Mouse (Mus musculus): ENCODE results near the gene Pdp2.
"Not testable (repeated sequence)": the region's sequence is repeated elsewhere in the genome, so short reads cannot be mapped to it uniquely, and the experiment has no call there.

Gene Pdp2

DNA sequence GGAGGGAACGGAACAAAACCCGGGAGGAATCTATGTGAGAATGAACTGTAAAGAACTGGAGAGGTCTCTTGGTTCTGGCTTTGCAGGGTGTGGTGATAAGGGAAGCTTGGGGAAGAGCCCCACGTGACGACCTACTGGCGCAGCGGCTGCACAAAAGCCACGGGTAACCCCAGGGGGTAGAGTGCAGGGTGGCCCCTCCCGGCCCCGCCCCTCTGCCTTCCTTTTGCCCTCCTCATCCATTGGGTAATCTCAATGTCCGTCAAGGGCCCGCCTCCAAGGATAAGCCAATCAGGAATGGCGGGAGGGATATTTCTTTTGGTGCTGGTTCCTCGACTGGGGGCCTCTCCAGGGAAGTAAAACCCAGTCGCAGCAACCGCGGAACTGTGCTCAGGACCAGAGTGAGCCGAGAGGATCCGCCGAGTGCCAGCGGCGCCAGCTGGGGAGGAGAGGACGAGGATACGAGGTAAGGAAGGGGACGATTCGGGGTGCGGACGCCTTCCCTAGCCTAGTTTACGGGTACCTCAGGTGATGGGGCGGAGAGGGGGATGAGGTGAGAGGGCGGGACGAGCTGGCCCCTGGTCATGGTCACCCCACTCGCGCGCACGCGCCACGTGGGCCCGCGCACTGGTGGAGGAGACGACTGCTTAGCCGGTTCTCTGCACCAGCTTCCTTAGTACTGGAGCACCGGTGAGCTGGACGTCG is at the start of gene Pdp2:
TSS of gene Pdp2 (plus strand) at position 319 of the 702 bp plus-strand sequence.
- peak; percentile 93 for DNase-seq

DNA sequence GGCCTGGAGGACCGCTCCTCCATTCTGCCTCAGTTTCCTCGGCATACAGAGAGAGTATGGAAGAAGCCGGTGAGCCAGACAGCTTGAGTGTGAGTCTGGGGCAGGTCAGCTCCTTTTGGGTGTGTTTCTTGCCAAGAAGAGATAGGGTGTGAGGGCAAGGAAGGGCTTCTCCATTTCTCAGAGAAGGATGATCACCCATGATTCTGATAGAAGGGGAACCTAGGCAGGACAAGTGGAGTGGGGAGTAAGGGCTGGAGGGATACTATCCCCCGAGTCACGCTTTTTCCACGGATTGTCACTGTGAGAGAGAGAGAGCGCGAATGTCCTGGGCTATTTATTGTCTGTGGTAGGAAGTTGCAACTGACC is 49.8 kb upstream of the Pdp2 start:
- no peak for DNase-seq

DNA sequence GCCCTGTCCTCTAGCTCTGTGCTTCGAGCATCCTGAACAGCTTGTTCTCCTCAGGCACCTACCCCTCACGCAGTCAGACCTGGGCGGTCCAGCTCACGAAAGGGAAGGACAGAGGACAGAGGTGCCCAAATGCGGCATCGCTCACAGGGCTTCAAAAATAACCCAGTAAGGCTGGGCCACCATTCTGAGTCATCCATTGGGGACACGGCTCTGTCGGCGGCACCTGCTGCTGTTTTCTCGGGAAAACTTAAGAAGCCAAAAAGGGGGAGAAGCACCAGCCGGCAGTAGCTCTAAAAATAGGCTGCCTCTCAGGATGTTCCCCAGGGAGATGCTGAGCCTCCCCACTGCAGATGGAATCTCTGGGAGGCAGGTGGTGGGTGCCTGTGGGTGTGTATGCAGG is 49.1 kb upstream of the Pdp2 start:
- DNase-seq, result no peak

DNA sequence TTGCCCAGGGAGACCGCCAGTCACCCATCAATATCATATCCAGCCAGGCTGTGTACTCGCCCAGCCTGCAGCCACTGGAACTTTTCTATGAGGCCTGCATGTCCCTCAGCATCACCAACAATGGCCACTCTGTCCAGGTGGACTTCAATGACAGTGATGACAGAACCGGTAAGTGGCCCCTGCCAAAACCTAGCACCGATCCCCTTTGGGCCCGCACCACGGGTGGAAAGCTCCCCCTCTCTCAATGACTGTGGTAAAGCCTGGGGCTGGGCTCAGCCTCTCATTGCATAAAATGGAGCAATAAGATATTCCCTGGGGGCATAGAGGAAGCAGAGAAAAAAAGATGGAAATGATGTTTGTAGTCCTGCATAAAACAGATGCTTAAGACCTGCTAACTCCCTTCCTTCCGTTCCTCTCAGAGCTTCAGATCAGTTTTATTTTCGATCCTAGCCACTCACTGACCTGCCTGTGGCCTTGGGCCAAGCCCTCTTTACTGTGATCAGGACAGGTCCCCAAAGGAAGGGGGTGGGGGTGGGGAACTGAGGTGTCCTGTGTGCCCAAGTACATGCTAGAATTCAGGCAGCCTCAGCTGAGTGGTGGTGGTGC is 47.7 kb upstream of the Pdp2 start:
- no peak for DNase-seq

DNA sequence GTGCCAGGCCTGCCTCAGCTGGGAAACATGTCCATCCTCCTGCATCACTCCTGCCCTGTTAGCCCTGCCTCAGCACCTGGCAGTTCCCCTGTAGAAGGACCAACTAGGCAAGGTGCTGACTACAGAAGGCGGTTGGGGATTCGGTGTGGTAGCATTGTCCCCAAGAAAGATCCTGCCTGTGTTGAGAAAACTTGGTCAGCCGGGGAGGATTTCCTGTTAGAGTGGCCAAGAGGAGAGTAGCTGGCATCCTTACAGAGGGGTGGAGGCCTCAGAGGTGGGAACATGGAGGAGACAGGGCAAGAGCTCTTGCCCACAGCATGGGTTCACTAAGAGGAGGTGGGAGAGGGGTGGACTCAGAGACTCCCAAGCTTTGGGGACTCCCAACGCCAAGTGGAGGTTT is 36.1 kb upstream of the Pdp2 start:
- DNase-seq, result no peak

DNA sequence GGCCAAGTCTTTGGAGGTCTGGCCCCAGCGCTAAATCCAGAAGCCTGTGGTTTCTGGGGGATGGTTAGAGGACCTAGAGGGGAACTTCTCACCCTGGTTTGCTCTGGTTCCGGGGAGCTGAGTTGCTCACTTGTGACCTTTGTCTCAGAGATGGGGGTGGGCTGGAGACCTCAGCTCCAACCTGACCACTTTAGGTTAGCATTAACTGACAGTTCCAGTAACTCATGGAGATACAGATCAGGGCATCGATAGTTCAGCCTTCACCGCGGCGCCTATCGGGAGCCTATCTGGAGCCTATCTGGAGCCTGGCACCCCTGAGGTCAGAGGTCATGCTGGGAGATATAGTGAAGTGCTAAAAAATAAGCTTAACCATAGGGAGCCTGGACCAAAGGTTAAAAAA is 34.0 kb upstream of the Pdp2 start:
- DNase-seq, result peak; percentile 33

DNA sequence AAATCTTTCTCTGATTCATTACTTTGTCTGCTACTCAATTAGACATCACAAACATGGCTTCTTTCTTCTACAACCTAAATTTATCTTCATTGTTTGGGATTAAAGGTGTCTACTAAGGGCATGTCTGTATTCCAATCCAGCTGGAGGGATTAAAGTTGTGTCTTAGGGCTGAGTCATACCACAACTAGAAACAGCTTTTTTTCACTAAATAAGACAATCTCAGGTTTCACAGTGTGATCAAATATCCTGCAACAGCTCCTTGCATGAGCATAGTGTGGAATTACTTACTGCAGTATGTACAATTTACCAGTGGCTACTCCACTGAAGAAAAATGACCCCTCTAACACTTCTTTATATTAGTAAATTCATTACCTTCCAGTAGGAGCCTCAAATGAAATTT is 30.5 kb upstream of the Pdp2 start:
- DNase-seq, result no peak

DNA sequence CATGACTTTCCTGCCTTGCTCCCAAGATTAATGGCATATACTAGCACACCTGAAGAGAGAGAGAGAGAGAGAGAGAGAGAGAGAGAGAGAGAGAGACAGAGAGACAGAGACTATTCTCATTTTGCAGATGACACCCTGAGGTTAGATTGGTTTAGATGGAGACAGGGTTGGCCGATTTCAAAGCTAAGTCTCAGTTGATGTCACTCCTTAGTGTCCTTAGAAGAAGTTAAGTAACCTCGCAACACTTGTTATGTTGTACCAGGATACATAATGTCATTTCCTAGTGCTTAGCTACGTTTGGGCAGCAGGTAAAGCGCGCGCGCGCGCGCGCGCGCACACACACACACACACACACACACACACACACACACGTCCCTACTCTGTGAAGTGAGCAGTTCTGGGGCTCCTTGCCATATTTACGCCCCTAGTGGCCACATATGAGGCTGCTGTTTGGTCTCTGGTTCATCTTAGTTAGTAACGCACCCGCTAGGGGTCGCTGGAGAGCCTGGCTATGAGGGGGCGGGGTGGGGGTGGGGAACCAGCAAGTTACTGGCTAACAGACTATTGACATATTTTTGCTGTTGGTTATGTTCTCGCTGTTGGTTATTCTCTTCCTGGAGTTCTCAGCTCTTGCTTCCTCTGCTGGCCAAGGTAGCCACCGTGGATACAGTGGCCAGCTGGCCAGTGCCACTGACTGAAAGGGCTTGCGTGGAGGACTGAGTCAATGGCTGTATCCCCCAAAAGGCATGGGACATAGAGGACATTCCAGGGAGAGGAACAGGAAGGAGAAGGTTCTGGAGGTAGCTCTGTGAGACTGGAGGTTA is 26.4 kb upstream of the Pdp2 start:
- peak; percentile 90 for DNase-seq

DNA sequence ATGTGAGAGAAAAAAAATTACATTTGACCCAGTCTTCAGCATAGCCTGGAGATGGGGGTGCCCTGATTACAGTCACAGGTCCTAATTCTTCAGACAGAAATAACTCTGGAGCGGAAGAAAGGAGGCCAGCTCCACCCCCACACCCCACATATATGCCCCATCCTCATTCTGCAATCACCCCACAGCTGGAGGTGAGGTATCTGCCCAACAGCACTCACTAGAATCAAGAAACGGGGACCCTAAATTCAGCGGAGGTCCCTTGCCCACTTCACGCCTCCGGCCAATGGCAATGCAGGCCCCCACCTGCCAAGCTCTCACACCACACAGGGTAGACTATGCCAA is 25.8 kb upstream of the Pdp2 start:
- no peak for DNase-seq

DNA sequence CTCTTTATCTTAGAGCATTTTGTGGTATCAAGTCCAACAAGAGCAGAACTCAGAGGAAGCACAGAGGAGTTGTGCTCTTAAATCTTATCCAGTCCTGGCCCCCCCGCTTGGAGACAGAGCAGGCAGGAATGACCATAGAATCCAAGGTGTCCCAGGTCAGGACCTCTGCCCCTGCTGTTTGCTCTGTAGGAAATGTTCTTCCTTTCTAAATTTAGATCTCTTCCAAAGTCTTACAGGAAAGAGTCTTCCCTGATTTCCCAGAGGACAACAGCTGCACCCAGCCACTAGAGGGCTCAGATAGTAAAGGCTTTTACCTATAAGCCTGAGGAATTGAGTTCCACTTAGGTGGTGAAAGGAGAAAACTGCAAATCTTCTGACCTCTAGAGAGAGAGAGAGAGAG is 21.7 kb upstream of the Pdp2 start:
- DNase-seq, result no peak

DNA sequence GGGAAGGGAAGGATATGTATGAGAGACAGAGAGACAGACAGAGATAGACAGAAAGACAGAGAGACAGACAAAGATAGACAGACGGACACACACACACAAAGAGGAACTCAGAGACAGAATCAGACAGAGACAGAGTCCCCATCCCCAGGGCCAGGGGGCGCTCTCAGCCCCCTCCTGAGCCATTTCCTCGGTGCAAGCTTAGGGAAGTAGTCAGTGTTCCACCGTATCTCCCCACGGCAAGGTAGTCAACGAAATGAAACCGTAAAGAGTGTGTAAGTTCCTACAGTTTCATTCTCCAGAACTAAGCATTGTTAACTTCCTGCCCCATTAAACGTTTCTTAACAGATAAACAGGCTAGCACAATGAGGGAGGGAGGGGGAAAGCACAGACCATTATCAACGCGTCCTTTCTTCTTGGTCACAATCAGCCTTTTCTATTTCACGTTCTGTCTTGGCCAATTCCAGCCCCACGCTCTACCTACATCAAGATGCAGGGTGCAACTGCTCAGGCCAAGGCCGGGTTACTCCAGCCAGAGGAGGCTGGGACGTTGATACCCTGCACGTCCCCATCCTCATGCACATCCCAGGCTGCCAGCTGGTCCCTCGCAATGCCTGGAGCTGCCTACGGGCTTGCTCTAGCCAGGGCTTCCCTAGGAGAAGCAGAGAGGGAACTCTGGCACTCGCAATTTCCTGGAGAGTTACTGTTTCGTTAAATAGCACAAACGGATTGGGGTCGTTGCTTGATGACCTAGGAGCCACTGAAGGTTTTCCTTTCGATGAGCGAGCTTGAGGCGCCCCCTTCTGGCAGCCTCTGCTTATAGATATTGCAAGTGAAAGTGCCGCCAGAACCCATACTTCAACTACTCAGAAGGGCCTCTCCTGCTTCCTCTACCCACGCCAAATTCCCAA is 20.6 kb upstream of the Pdp2 start:
- peak; percentile 87 for DNase-seq

DNA sequence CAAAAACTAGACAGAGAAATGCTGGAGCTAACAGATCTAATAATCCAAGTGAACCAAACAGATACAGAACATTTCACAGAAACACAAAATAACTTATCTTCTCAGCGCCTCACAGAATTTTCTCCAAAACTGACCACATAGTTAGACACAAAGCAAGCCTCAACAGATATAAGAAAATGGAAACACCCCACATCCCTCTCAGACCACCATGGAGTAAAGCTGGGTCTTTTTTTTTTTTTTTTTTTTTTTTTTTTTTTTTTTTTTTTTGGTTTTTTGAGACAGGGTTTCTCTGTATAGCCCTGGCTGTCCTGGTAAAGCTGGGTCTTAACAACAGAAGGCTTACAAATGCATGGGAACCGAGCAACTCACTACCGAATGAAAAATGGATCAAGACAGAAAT is 14.4 kb upstream of the Pdp2 start:
- no peak for DNase-seq

DNA sequence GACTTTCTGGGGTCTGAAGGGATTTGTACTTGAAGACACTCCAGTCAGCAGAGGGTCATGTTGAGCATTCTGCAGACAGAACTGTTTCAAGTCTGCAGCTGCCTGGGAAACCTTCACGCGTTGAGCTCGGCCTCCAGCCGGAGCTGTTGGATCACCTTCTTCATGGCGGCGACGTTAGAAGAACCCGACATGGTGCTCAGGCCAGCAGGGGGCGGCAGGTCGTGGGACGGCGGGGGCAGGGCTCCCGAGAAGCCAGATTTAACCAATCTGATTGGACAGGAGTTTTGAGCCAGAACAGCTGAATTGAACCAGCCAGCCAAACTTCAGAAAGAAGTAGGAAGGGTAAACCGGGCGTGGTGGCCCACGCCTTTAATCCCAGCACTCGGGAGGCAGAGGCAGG is 13.6 kb upstream of the Pdp2 start:
- DNase-seq, result not testable (repeated sequence)

DNA sequence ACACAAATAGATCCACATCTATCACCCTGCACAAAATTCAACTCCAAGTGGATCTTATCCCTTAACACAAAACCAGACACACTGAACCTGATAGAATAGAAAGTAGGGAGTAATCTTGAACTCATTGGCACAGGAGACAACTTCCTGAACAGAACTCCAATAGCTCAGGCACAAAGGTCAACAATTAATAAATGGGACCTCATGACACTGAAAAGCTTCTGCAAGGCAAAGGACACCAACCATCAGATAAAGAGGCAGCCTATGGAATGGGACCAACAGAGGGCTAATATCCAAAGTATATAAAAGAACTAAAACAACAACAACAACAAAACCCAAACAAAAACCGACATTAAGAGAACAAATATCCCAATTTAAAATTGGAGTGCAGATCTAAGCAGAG is 6.7 kb upstream of the Pdp2 start:
- no peak for DNase-seq

DNA sequence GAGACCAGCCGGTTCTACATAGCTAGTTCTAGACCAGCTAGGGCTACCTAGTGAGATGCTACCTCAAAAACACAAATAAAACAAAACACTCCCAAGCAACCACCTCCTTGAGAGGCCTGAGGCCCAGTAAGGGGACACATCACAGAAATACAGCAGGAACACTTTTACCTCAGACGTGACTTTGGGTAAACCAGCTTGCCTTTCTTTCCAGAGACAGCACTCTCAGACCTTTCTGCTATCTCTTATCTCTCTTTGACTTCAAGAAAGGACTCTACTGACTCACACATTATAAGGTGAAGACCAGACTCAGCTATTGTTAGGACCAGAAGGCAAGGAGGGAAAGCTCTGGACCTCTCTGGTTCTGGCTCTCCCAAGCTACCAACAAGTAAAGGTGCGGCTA is 967 bp upstream of the Pdp2 start:
- no peak for DNase-seq

DNA sequence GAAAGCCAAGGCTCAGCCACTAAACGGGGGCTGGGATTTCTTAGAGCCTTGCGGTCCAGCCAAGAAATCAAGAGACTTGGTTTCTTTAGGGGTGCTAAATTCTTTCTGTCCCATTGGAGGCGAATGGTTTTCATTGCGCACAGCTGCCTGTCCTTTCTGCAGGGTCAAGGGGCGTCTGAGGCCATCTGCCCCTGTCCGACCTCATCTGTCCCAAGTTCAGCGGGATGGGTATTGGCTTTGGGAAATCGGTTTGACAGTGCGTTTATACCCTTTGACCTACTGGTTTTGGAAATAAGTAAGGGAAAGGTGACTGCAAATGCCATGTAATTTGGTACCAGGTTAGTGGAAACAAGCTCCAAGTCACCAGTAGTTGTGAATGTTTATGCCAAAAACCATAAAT is 605 bp downstream of the Pdp2 start:
- DNase-seq, result no peak

DNA sequence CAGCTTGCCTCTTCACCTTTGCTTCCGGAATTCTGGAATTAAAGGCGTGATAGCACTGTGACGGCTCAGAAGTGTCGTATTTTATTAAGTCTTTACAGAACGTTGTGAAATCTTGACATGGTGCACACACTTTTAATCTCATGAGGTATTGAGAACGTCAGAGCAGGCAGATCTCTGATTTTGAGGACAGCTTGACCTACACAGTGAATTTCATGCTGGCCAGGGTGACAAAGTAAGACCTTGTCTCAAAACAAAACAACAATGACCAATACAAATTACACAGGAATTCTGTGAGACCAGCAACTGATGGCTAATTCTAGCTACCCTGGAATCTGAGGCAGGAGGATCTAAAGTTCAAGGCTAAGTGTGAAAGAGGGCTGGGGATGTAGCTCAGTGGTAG is 1.3 kb downstream of the Pdp2 start:
- no peak for DNase-seq

DNA sequence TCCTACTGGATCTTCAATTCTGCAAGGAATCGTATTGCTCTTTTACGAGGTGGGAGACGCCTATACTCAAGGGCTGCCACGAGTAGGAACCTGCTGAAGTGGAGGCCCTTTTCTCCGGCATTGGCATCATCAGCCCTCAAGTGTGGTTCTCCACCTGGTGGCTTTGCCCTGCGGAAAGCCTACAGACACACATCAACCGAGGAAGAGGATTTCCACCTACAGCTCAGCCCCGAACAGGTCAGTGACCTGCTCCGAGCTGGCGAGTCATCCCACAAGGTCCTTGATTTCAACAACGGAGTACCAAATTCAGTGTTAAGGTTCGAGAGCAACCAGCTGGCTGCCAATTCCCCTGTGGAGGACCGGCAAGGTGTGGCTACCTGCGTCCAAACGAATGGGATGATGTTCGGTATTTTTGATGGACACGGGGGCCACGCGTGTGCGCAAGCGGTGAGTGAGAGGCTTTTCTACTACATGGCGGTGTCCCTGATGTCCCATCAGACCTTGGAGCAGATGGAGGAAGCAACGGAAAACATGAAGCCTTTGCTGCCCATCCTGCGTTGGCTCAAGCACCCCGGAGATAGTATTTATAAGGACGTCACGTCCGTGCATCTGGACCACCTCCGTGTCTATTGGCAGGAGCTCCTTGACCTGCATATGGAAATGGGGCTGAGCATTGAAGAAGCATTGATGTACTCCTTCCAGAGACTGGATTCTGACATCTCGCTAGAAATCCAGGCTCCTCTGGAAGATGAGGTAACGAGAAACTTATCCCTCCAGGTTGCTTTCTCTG is 2.5 kb downstream of the Pdp2 start:
- no peak for DNase-seq

DNA sequence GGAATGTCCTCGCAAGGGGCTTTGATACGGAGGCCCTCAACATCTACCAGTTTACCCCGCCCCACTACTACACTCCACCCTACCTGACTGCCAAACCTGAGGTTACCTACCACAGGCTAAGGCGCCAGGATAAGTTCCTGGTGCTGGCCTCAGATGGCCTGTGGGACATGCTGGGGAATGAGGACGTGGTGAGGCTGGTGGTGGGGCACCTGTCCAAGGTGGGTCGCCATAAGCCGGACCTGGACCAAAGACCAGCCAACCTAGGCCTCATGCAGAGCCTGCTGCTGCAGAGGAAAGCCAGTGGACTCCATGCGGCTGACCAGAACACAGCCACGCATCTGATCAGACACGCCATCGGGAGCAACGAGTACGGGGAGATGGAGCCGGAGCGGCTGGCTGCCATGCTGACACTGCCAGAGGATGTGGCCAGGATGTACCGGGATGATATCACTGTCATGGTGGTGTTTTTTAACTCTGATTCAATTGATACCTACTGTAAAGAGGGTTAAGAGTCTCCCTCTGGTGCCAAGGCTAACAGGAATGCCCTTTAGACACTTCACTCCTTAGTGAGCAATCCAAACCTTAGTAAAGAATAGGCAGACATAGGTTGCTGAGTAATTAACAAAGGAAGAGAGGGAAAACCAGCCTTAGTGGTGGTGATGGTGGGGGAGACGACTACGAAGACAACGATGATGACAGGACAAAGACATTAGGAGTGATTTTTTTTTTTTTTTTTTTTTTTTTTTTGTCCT is 3.5 kb downstream of the Pdp2 start:
- no peak for DNase-seq

DNA sequence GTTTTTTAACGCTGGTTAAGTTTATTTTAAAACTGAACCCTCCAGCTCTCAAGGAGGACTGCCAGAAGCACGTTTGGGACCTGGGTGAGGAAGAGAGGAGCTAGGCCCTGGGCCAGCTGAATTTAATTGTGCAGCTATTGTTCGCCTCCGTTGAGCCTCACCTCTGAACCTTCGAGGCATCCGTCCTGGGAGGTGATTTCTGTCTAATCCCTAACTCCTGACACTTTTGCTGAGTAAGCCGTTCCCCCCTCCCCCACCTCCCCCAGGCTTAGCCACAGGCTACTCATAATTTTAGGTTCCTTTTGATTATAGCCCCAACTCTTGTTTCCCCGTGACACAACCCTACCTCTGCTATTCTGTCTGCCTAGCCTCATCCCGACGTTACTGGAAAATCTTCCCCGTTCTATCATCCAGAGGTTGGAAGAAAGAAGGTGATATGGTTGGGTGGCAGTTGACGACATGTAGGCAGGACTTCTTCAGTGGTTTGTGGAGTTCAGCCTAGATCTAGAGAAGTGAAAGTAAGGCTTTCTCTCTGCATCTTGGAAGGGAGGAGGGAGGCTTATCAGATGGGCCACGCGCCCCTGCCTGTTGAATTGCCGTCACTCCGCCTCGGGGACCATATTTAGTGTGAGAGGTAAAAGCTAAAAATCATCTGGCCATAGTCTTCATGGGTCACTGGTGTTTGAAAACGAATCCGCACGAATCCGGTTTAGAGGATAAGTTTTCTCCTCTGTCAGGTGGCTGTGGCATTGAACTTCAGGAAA is 4.7 kb downstream of the Pdp2 start:
- no peak for DNase-seq

DNA sequence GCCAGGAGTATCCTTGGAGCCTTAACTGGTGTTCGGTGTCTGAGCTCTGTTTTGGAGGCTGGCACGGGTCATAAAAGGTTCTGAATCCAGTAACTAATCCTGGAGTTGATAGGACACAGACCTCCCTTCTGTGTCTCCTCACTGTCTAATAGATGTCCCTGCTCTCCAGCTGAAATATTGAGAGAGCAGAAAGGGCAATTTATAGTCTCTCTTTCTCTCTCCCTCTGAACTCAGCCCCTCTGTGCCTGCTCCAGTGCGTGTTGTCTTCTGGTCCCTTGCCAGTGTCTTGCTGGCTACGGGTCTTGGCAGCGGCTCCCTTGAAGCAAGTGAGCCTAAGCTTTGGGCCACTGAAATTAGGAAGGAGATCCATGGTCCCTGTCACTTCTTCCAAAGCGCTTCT is 6.4 kb downstream of the Pdp2 start:
- DNase-seq, result no peak
